8 mouse cellular contexts compared by ENCODE assay signal in genomic region chr8:83566469-83567395, GRCm38 (mm10). TPM values are rescaled to one million over a fixed set of nuclear protein-coding genes. Genes with fewer than 3 reads are reported as not detected.
DNase-seq lines count a peak whose midpoint lies in the region; ATAC-seq lines count a peak whose summit lies in the region.

Gene Ndufb7, plus strand, starts transcription at chr8:83566671.

- peak within 1 kb of the TSS; percentile 97 for H3K4me2 ChIP-seq in hindbrain, embryonic 16.5 days (ENCODE audit: low read length)

- H3K9me3 ChIP-seq in hindbrain, embryonic 16.5 days (ENCODE audit: control insufficient read depth, low read length), result no peaks in the 10 kb centered on the region

- H3K36me3 ChIP-seq in hindbrain, embryonic 16.5 days (ENCODE audit: control insufficient read depth, insufficient read depth, low read length), result peaks cover 10% of the 10 kb centered on the region
- H3K36me3 ChIP-seq in macrophage (ENCODE audit: inconsistent target), result peaks cover 7% of the 10 kb centered on the region; the same call in 1 of the 2 replicates

- H3K4me3 ChIP-seq in hindbrain, embryonic 16.5 days (ENCODE audit: low read length), result peak within 1 kb of the TSS; percentile 82
- peak within 1 kb of the TSS; percentile 87 for H3K4me3 ChIP-seq in macrophage (ENCODE audit: inconsistent target)

- peaks cover 13% of the 10 kb centered on the region for H3K4me1 ChIP-seq in hindbrain, embryonic 16.5 days (ENCODE audit: control insufficient read depth, insufficient read depth, low read depth, low read length)

- peak; percentile 93 for DNase-seq in T-cell, adult 2 months (ENCODE audit: low spot score)
- peak; percentile 98 for DNase-seq in cerebellum, postnatal 36 days
- peak; percentile 97 for DNase-seq in gastrocnemius, adult 18-20 months (ENCODE audit: low spot score)
- DNase-seq in left cerebral cortex, adult 18-20 months (ENCODE audit: low spot score in 2 of 2), result peak; percentile 97 to 99
- DNase-seq in right cerebral cortex, adult 18-20 months, result peak; percentile 96
- peak; percentile 88 for DNase-seq in urinary bladder, postnatal 10 days (ENCODE audit: low spot score)

- peak within 1 kb of the TSS; percentile 86 for H3K9ac ChIP-seq in hindbrain, embryonic 16.5 days (ENCODE audit: low read depth, low read length)

- no peaks in the 10 kb centered on the region for H3K27me3 ChIP-seq in hindbrain, embryonic 16.5 days (replicated peaks; ENCODE audit: control insufficient read depth, insufficient read depth, low read length)

- peaks cover 48% of the 10 kb centered on the region for H3K79me2 ChIP-seq in macrophage (ENCODE audit: inconsistent target)

- under 1% methylated on average over 48 of the region's 48 CpGs for WGBS in hindbrain, embryonic 16.5 days
- 1% methylated on average over 48 of the region's 48 CpGs for WGBS in macrophage (ENCODE audit: missing documents)

- peak within 1 kb of the TSS; percentile 89 for H3K27ac ChIP-seq in hindbrain, embryonic 16.5 days (ENCODE audit: low read depth, low read length)
- H3K27ac ChIP-seq in macrophage, result peak within 1 kb of the TSS; percentile 66

- ATAC-seq in hindbrain, embryonic 16.5 days, result peak; percentile 89

RNA-seq across cellular contexts. Expression of gene Ndufb7, which starts in this region (rescaled TPM):
- total RNA-seq in gastrocnemius, adult 18-20 months (2021), result 100 to 1,000 TPM; 308 to 352 TPM
- polyA plus RNA-seq in hindbrain, embryonic 16.5 days (2015; fragmentation: Nextera tagmentation; extraction: Ambion mirVana), result 339 and 367 TPM in 2 replicates
- total RNA-seq in left cerebral cortex, adult 18-20 months (2021), result 100 to 1,000 TPM; 136 to 155 TPM
- 10 to 100 TPM in 14 of 26 experiments, 1 to 10 TPM in 12; 2.4 to 33.3 (median 11.9) TPM for total RNA-seq in macrophage (2018; cell fraction: chromatin; rRNA removed)
- 100 to 1,000 TPM in 24 of 26 experiments, 10 to 100 TPM in 2; 91.0 to 158 (median 119) TPM for total RNA-seq in macrophage (2018; cell fraction: cytosol; rRNA removed)
- total RNA-seq in macrophage (2018; cell fraction: nucleus; rRNA removed), result 10 to 100 TPM; 14.6 to 51.3 (median 25.8) TPM
- polyA plus RNA-seq in macrophage (2018), result 83.2 to 159 TPM (median 130 TPM) in 3 replicates

Comparison
In these comparisons a context has a peak if more than half of its experiments do, and no peak if none do; other contexts are left out.
1. Peak in every context shown above with its lines: DNase-seq, ATAC-seq, H3K4me3 ChIP-seq and H3K27ac ChIP-seq.